Mouse (Mus musculus): Measurements from ENCODE around the gene D930048N14Rik. TPM values are rescaled to one million over a fixed set of nuclear protein-coding genes. Genes with fewer than 3 reads are reported as not detected.

D930048N14Rik gene
- polyA plus RNA-seq, 1 experiment from 2014 or later, result 2.8 TPM

DNA sequence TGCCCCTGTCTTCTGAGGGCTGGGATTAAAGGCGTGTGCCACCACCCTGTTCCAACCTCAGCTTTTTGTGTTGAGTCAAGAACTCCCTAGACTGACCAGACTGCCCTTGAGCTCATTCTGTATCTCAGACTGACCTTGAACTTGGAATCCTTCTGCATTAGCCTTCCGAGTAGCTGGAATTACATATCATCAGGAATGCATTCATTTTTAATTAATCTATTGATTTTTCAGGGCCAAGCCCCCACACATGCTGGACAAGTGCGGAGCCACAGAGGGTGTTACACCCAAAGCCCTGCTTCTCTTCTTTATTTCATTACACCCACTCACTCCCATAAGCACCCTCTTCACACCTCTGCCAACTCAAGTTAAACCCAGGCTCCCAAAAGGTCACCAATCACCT lies 17.0 kb upstream of the D930048N14Rik start:
- no peak overlapping the region for H3K4me2 ChIP-seq (ENCODE audit: low read depth, low read length)
- H3K4me1 ChIP-seq (ENCODE audit: control insufficient read depth, insufficient read depth, low read length), result peaks cover 12% of the 10 kb centered on the region; the same call in 1 of the 2 replicates
- H3K4me3 ChIP-seq (ENCODE audit: low read depth, low read length), result no peak overlapping the region
- no peaks in the 10 kb centered on the region for H3K9me3 ChIP-seq (ENCODE audit: control insufficient read depth, low read length)
- H3K9ac ChIP-seq (ENCODE audit: low read depth, low read length), result no peak overlapping the region
- H3K27ac ChIP-seq (replicated peaks; ENCODE audit: low read depth, low read length), result no peak overlapping the region
- ATAC-seq (ENCODE audit: low read depth) (no peak), DNase-seq (ENCODE audit: low spot score) (no peak)
- WGBS, result 85% methylated on average over 3 of the region's 3 CpGs
- 0 out of 2 replicates have a peak, but pooled peaks cover 9% of the 10 kb centered on the region for H3K36me3 ChIP-seq (ENCODE audit: control insufficient read depth, insufficient read depth, low read length)
- no peaks in the 10 kb centered on the region for H3K27me3 ChIP-seq (replicated peaks; ENCODE audit: control insufficient read depth, insufficient read depth, low read length)

DNA sequence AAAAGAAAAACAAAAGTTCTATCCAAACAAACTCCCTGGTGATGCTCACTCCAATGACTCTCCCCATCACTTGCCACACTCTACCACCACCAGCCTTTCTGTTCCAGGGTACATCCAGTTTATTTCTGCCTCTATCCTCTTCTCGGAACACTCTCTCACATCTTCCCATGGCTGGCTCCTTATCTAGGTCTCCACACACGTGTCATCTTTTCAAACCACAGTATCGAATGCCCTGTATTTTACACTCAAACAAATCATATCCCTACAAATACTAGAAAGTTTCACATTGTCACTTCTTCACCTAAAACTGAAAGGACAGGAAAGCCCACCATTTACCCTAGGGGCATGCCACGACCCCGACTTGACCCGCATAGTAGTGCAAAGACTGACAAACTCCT lies 15.6 kb upstream of the D930048N14Rik start:
- H3K4me3 ChIP-seq (ENCODE audit: low read depth, low read length), result peak overlapping the region; percentile 71
- ATAC-seq (ENCODE audit: low read depth), result no peak
- H3K4me1 ChIP-seq (ENCODE audit: control insufficient read depth, insufficient read depth, low read length), result peaks cover 12% of the 10 kb centered on the region; the same call in 1 of the 2 replicates
- peak overlapping the region; percentile 70 for H3K4me2 ChIP-seq (ENCODE audit: low read depth, low read length)
- H3K9ac ChIP-seq (ENCODE audit: low read depth, low read length), result peak overlapping the region; percentile 74
- WGBS, result 16% methylated on average over 6 of the region's 6 CpGs
- DNase-seq (ENCODE audit: low spot score), result no peak
- no peaks in the 10 kb centered on the region for H3K9me3 ChIP-seq (ENCODE audit: control insufficient read depth, low read length)
- H3K27me3 ChIP-seq (replicated peaks; ENCODE audit: control insufficient read depth, insufficient read depth, low read length), result no peaks in the 10 kb centered on the region
- no peaks in the 10 kb centered on the region for H3K36me3 ChIP-seq (ENCODE audit: control insufficient read depth, insufficient read depth, low read length)
- peak overlapping the region; percentile 86 for H3K27ac ChIP-seq (replicated peaks; ENCODE audit: low read depth, low read length)

DNA sequence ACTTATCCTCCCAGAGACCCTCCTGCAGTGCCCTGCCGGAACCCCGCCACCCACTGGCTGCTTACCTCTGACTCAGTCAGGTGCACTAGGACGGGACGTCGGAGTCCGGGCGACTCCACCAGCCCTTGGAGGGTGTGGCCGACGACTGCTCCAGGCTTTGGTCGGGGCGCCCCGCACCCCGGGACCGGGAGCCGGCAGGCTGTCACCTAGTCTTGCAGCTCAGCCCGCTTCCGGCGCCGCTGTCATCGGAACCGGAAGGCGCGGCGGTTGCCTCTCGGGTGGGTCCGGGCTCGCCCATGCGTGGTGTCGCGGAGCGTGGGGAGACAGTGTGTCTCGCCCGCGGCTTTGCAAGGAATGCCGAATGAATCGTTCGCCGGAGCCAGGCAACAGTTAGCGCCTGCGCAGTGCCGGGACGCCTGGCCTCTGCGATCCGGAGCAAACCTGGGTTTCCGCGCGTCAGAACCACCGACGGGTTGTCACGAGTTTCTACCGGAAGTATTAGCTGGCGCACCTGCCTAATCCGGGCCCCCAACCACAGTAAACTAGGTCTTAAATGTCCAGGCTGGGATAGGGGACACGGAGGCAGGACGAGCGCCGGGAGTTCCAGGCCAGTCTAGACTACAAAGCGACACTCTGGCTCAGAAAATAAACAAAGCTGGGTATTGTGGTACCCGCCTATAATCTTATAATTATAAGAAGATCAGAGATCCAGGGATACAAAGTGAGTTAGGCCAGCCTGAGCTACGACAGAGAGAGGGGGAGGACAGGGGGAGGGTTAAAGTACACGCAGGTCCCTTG lies 15.0 kb upstream of the D930048N14Rik start, which contains the start of gene Rmnd5b:
Rmnd5b (minus strand) TSS at position 372 of the 798 bp plus-strand sequence.
- Histone ChIP-seq H3K4me1 (ENCODE audit: control insufficient read depth, insufficient read depth, low read length) (peaks cover 12% of the 10 kb centered on the region; the same call in 1 of the 2 replicates), H3K27ac (replicated peaks; ENCODE audit: low read depth, low read length) (peak within 1 kb of the TSS; percentile 86), H3K4me3 (ENCODE audit: low read depth, low read length) (peak within 1 kb of the TSS; percentile 71), H3K9me3 (ENCODE audit: control insufficient read depth, low read length) (no peaks in the 10 kb centered on the region), H3K27me3 (replicated peaks; ENCODE audit: control insufficient read depth, insufficient read depth, low read length) (no peaks in the 10 kb centered on the region), H3K36me3 (ENCODE audit: control insufficient read depth, insufficient read depth, low read length) (no peaks in the 10 kb centered on the region), H3K9ac (ENCODE audit: low read depth, low read length) (peak within 1 kb of the TSS; percentile 74), H3K4me2 (ENCODE audit: low read depth, low read length) (peak within 1 kb of the TSS; percentile 70)
- peak; percentile 86 for ATAC-seq (ENCODE audit: low read depth)
- peak; percentile 93 for DNase-seq (ENCODE audit: low spot score)
- WGBS, result under 1% methylated on average over 49 of the region's 61 CpGs

DNA sequence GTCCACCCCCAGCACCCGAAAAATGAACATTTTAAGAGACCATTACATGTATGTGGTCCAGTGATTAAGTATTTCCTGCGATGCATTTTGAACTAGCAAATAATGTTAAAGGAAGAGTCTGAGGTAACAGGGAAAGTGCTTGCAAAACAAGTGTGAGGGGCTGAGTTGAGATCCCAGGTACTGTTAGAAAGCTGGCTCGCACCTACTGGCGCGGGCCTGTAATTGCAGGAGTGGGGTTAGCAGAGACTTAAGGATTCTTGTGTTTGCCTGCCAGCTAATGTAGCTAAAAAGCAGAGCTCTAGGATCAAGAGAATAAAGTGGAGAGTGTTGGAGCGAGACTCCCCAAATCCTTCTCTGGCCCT lies 14.4 kb upstream of the D930048N14Rik start:
- ATAC-seq (ENCODE audit: low read depth) (peak; percentile 60; the same call in 1 of the 2 replicates), DNase-seq (ENCODE audit: low spot score) (peak; percentile 88)
- WGBS, result 1% methylated on average over 6 of the region's 6 CpGs

DNA sequence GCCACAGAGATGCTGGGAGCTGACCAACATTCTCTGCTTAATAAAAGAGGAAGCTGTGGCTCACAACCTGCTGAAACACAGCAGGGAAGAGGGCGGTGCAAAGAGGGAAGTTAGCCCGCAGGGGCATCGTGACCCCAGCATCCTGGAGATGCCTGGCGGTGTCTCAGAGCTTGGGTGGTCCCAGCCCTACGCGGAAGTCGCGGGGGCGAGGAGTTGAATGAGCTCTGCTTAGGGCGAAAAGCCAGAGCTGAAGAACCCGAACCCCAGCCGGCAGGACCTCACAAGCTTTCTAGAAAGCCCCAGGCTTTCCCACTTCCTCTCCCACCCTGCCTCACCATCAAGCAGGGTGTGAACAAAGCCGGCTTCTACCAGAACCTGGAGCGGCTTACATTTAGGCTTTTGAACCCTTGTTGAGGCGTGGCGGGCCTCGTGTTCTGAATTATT lies 12.8 kb upstream of the D930048N14Rik start:
- ATAC-seq (ENCODE audit: low read depth) (no peak), DNase-seq (ENCODE audit: low spot score) (peak; percentile 82)
- peak overlapping the region; percentile 34 for H3K4me2 ChIP-seq (ENCODE audit: low read depth, low read length)
- H3K4me1 ChIP-seq (ENCODE audit: control insufficient read depth, insufficient read depth, low read length), result peaks cover 12% of the 10 kb centered on the region
- H3K27me3 ChIP-seq (replicated peaks; ENCODE audit: control insufficient read depth, insufficient read depth, low read length), result no peaks in the 10 kb centered on the region
- no peaks in the 10 kb centered on the region for H3K9me3 ChIP-seq (ENCODE audit: control insufficient read depth, low read length)
- whole genome bisulfite sequencing, result 2% methylated on average over 15 of the region's 17 CpGs
- H3K9ac ChIP-seq (ENCODE audit: low read depth, low read length), result no peak overlapping the region
- peaks cover 10% of the 10 kb centered on the region; the same call in 1 of the 2 replicates for H3K36me3 ChIP-seq (ENCODE audit: control insufficient read depth, insufficient read depth, low read length)
- H3K4me3 ChIP-seq (ENCODE audit: low read depth, low read length), result no peak overlapping the region
- H3K27ac ChIP-seq (replicated peaks; ENCODE audit: low read depth, low read length), result peak overlapping the region; percentile 2; the same call in 1 of the 2 replicates

More for the DNA sequence above, 14.4 kb upstream of the D930048N14Rik start:
- peaks cover 12% of the 10 kb centered on the region; the same call in 1 of the 2 replicates for H3K4me1 ChIP-seq (ENCODE audit: control insufficient read depth, insufficient read depth, low read length)
- H3K27me3 ChIP-seq (replicated peaks; ENCODE audit: control insufficient read depth, insufficient read depth, low read length), result no peaks in the 10 kb centered on the region
- no peaks in the 10 kb centered on the region for H3K36me3 ChIP-seq (ENCODE audit: control insufficient read depth, insufficient read depth, low read length)
- peak overlapping the region; percentile 86 for H3K27ac ChIP-seq (replicated peaks; ENCODE audit: low read depth, low read length)
- H3K4me3 ChIP-seq (ENCODE audit: low read depth, low read length), result peak overlapping the region; percentile 71
- no peaks in the 10 kb centered on the region for H3K9me3 ChIP-seq (ENCODE audit: control insufficient read depth, low read length)
- peak overlapping the region; percentile 70 for H3K4me2 ChIP-seq (ENCODE audit: low read depth, low read length)
- H3K9ac ChIP-seq (ENCODE audit: low read depth, low read length), result peak overlapping the region; percentile 74

DNA sequence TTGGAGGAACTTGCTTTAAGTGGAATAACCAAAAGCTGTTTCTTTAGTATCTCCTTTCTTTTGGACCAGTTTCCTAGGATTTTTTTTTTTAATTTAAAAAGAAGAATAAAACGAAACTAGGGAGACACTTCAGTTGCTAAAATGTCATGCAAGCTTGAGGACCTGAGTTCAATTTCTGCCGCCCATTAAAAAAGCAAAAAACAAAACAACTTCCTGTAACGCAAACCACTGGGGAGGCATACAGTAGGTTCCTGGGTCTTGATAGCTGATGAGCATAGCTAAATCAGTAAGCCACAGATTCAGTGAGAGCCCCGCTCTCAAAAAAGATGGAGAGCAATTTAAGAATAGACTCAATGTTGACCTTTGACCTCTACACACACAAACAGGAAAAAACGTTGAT lies 12.3 kb upstream of the D930048N14Rik start:
- ATAC-seq (ENCODE audit: low read depth), result no peak
- no peak for DNase-seq (ENCODE audit: low spot score)
- H3K27me3 ChIP-seq (replicated peaks; ENCODE audit: control insufficient read depth, insufficient read depth, low read length), result no peaks in the 10 kb centered on the region
- no peak overlapping the region for H3K4me3 ChIP-seq (ENCODE audit: low read depth, low read length)
- H3K9me3 ChIP-seq (ENCODE audit: control insufficient read depth, low read length), result no peaks in the 10 kb centered on the region
- H3K4me2 ChIP-seq (ENCODE audit: low read depth, low read length), result peak overlapping the region; percentile 34
- peaks cover 16% of the 10 kb centered on the region for H3K4me1 ChIP-seq (ENCODE audit: control insufficient read depth, insufficient read depth, low read length)
- no peak overlapping the region for H3K9ac ChIP-seq (ENCODE audit: low read depth, low read length)
- WGBS, result 61% methylated on average over 5 of the region's 5 CpGs
- H3K27ac ChIP-seq (replicated peaks; ENCODE audit: low read depth, low read length), result 0 out of 2 replicates have a peak overlapping the region, but pooled peaks have one; percentile 2
- H3K36me3 ChIP-seq (ENCODE audit: control insufficient read depth, insufficient read depth, low read length), result peaks cover 14% of the 10 kb centered on the region; the same call in 1 of the 2 replicates

DNA sequence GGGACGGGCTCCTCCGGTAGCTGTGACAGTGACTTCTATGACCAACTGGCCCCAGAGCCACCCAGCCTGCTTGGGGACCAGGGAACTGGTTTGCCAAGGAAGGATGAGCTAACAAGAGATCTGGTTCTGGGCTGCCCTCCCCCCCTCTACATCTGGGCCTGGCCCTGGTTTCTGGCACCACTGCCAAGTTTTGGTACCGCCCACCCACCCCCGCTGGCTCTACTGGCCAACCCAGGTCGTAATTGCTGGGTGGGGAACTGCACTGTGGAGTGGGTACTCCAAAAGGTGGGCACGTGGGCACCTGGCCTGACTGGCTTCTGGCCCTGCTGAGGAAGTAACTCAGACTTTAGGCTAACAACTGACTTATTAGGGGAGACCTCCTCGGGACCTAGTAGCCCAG lies 10.0 kb upstream of the D930048N14Rik start:
- Histone ChIP-seq H3K4me2 (ENCODE audit: low read depth, low read length) (no peak overlapping the region), H3K4me3 (ENCODE audit: low read depth, low read length) (no peak overlapping the region), H3K9ac (ENCODE audit: low read depth, low read length) (no peak overlapping the region), H3K27ac (replicated peaks; ENCODE audit: low read depth, low read length) (no peak overlapping the region), H3K27me3 (replicated peaks; ENCODE audit: control insufficient read depth, insufficient read depth, low read length) (no peaks in the 10 kb centered on the region), H3K9me3 (ENCODE audit: control insufficient read depth, low read length) (no peaks in the 10 kb centered on the region), H3K4me1 (ENCODE audit: control insufficient read depth, insufficient read depth, low read length) (peaks cover 12% of the 10 kb centered on the region; the same call in 1 of the 2 replicates), H3K36me3 (ENCODE audit: control insufficient read depth, insufficient read depth, low read length) (peaks cover 22% of the 10 kb centered on the region; the same call in 1 of the 2 replicates)
- 76% methylated on average over 7 of the region's 7 CpGs for WGBS
- ATAC-seq (ENCODE audit: low read depth) (no peak), DNase-seq (ENCODE audit: low spot score) (no peak)

DNA sequence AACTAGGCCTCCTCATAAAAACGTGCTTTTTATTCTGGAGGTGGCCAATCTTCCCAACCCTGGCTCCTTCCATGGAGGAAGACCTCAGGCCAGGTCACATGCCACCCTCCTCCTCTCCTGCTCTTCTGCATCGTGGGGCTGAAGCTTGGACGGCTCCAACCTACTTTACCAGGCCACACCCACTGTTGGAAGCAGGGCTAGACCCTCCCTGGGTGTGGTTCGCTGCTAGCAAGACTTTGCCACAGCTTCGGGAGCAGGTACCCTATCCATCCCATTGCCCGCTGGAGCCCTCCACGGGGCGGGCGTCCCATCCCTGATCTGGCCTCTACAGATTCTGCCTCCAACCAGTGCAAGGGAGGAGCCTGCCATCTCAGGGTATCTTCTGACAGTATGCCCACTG lies 7.6 kb upstream of the D930048N14Rik start:
- Histone ChIP-seq H3K4me1 (ENCODE audit: control insufficient read depth, insufficient read depth, low read length) (peaks cover 4% of the 10 kb centered on the region; the same call in 1 of the 2 replicates), H3K27me3 (replicated peaks; ENCODE audit: control insufficient read depth, insufficient read depth, low read length) (no peaks in the 10 kb centered on the region), H3K27ac (replicated peaks; ENCODE audit: low read depth, low read length) (peak overlapping the region; percentile 55; the same call in 1 of the 2 replicates), H3K4me3 (ENCODE audit: low read depth, low read length) (no peak overlapping the region), H3K36me3 (ENCODE audit: control insufficient read depth, insufficient read depth, low read length) (peaks cover 24% of the 10 kb centered on the region; the same call in 1 of the 2 replicates), H3K9me3 (ENCODE audit: control insufficient read depth, low read length) (no peaks in the 10 kb centered on the region), H3K4me2 (ENCODE audit: low read depth, low read length) (no peak overlapping the region), H3K9ac (ENCODE audit: low read depth, low read length) (peak overlapping the region; percentile 15; the same call in 1 of the 2 replicates)
- DNase-seq (ENCODE audit: low spot score), result no peak
- no peak for ATAC-seq (ENCODE audit: low read depth)
- WGBS, result 77% methylated on average over 9 of the region's 9 CpGs

All from embryonic facial prominence, embryonic 14.5 days (tissue).